Mouse (Mus musculus) embryonic stem cell, embryonic (primary cell): ENCODE results near the gene 6430571L13Rik.

ENCODE experiments used
- CTCF ChIA-PET, 4 experiments: fragments of 300-600 bp in 2 of 4; fragments of 350-600 bp in 2 of 4; sonication (Branson Sonifier 250); formaldehyde crosslinking; loops; one replicate each; lab custom pipeline; 2022; ENCODE audit warnings: inconsistent platforms in 2 of 4; lab: Charles Lee
- POLR2A ChIA-PET, 4 experiments: fragments of 300-600 bp in 2 of 4; fragments of 350-600 bp in 2 of 4; sonication (Branson Sonifier 250); formaldehyde crosslinking; loops; one replicate each; lab custom pipeline; 2022; ENCODE audit warnings: antibody characterized with exemption in 4 of 4, inconsistent platforms in 1 of 4; lab: Charles Lee

The 6430571L13Rik gene

DNA sequence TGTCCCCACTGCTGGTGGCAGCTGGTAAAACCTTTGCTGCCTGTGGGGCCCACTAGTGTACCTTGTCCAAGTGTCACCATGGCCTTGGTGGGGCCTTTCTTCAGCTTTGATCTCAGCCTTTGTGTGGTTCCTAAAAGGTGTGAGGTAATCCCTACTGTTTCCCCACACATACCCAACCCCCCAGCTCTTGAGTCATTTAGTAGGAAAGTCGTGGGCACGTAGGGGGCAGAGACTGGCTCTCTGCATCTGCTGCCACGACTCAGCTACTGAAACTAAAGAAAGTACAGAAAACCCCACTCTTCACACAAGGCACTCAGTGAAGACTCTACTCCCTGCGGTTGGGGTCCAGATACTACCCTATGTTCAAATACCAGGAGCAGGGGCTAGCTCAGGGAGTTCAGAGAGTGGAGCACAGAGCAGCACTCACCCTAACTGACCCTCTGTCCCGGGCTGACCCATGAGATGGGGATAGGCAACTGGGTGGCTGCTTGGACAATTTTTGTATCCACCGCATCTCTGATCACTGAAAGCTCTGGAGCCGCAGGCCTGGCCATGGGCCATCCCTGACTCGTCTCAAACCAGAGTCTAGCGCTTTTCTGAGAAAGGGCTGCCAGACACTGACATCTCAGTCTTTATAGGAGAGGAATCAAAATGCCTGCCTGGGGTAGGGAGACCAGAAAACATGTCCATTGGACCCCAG is 37.1 kb upstream of the 6430571L13Rik start:
- ChIA-PET POLR2A (interaction anchor here in 2 of 4 experiments (0.6 to 1.0 kb wide), 3 partner anchors 26 to 70 kb away, joined by 3 read pairs; partner anchors contain the start of gene 6430571L13Rik (in 1 of the 2)), CTCF (interaction anchor here in 1 of 4 experiments (1.1 kb wide), 1 partner anchor 71 kb away, joined by 3 read pairs; no protein-coding TSS in a partner anchor)

- CTCF ChIA-PET, result no interaction called here
- POLR2A ChIA-PET, result interaction anchor here in 1 of 4 experiments (0.6 kb wide), 1 partner anchor 69 kb away, joined by 3 read pairs; no protein-coding TSS in a partner anchor
These were observed 36.5 kb upstream of the 6430571L13Rik start for GRCm38 (mm10) chr9:107303900-107304299.

- POLR2A ChIA-PET, result interaction anchor here in 1 of 4 experiments (0.6 to 0.7 kb wide), 2 partner anchors 69 to 238 kb away, joined by 3 to 4 read pairs; partner anchors contain the start of genes Cyb561d2 and Nprl2
- CTCF ChIA-PET, result no interaction called here
These were observed 36.0 kb upstream of the 6430571L13Rik start for GRCm38 (mm10) chr9:107304383-107304782.

- ChIA-PET POLR2A (interaction anchor here in 1 of 4 experiments (0.7 kb wide), 1 partner anchor 237 kb away, joined by 4 read pairs; the partner anchor contains the start of genes Cyb561d2 and Nprl2), CTCF (no interaction called here)
These were observed 35.4 kb upstream of the 6430571L13Rik start for GRCm38 (mm10) chr9:107305012-107305411.

DNA sequence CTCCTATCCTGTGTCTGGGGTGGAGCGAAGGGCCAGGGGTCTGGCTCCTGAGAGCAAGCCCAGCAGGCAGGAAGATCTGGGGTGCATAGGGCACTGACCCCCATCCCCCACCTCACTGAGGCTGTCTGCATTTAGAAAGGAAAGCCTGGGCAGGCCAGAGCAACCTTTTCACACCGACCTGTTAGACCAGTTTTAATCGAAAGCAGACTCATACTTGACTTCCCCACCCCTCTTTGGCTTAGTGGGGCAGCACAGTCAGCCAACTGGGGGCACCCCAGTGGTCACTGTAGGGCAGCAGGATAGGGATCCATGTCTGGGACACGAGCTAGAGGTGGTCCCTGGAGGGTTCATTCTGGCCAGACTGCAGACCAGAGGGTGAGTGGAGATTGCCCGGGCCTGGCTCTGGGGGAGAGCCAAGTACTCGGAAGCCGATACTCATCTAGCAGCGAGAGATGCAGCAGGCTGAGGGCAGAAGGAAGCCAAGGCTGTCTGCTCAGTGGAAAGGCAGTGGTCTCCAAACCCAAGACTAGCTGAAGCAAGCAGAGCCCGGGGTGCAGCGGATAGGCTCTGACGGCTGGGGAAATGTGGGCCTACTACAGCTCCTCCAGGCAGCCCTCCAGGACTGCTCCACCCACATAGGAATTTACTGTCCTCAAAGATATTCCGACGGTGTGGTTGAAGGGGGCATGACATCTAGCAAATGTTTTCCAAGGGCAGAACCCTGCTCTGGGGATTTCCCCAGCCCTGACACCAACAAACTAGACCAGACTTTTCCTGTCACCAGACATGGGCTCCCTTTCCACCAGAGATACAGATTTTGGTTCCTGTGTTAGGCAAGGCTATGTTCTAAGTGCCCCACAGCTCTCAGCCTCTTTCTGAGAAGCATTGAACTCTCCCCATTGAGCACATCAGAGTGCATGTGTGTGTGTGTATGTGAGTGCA is 34.5 kb upstream of the 6430571L13Rik start:
- CTCF ChIA-PET, result no interaction called here
- POLR2A ChIA-PET, result interaction anchor here in 3 of 4 experiments (0.6 to 1.4 kb wide), 5 partner anchors 8 to 236 kb away, joined by 3 to 4 read pairs (median 4); partner anchors contain the start of genes Cyb561d2 (in 1 of the 3) and Nprl2 (in 1 of the 3)

GRCm38 (mm10) chr9:107306673-107307072 is 33.7 kb upstream of the 6430571L13Rik start:
- ChIA-PET POLR2A (interaction anchor here in 2 of 4 experiments (0.7 to 1.4 kb wide), 4 partner anchors 10 to 147 kb away, joined by 3 to 7 read pairs (median 4); no protein-coding TSS in a partner anchor), CTCF (interaction anchor here in 1 of 4 experiments (1.1 kb wide), 1 partner anchor 68 kb away, joined by 4 read pairs; no protein-coding TSS in a partner anchor)

DNA sequence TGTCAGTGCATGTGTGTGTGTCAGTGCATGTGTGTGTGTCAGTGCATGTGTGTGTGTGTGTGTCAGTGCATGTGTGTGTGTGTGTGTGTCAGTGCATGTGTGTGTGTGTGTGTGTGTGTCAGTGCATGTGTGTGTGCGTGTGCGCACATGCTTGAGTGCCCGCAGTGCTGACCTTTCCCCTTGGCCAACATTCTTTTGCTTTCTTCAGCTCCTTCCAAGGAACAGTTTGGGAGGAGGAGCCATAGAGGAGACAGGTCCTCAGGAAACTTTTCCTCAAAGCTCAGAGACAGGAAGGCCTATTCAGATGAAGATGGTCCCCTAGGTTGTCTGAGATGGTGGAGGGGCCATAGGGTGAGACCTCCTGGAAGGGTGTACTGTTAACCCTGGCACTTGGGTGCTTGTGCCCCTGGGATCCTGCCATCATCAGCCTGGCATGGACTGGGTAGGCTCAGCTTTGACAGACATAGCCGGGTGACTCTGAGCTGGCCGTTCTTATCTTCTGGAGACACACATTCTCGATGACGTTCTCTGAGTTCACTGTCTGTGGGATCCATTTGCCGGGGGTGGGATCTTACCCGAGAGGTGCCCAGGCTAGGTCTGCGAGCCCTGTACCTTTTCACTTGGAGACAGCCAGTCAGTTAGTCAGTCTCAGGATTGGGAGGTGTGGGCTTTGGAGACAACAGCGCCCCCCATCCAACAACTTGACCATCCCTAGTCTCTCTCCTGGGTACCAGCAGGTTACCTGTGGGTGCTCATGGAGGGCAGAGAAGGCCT is 33.1 kb upstream of the 6430571L13Rik start:
- CTCF ChIA-PET, result interaction anchor here in 2 of 4 experiments (0.6 to 1.1 kb wide), 2 partner anchors 68 to 180 kb away, joined by 4 read pairs; no protein-coding TSS in a partner anchor
- POLR2A ChIA-PET, result interaction anchor here in 3 of 4 experiments (0.7 to 3.5 kb wide), 5 partner anchors 11 to 148 kb away, joined by 3 to 10 read pairs (median 7); partner anchors contain the start of gene Cish (in 1 of the 3)

GRCm38 (mm10) chr9:107307886-107308285 is 32.5 kb upstream of the 6430571L13Rik start:
- POLR2A ChIA-PET, result interaction anchor here in 3 of 4 experiments (1.3 to 3.5 kb wide), 5 partner anchors 11 to 17 kb away, joined by 3 to 10 read pairs (median 4); partner anchors contain the start of gene Cish (in 1 of the 3)
- CTCF ChIA-PET, result interaction anchor here in 1 of 4 experiments (1.1 kb wide), 1 partner anchor 67 kb away, joined by 4 read pairs; no protein-coding TSS in a partner anchor

DNA sequence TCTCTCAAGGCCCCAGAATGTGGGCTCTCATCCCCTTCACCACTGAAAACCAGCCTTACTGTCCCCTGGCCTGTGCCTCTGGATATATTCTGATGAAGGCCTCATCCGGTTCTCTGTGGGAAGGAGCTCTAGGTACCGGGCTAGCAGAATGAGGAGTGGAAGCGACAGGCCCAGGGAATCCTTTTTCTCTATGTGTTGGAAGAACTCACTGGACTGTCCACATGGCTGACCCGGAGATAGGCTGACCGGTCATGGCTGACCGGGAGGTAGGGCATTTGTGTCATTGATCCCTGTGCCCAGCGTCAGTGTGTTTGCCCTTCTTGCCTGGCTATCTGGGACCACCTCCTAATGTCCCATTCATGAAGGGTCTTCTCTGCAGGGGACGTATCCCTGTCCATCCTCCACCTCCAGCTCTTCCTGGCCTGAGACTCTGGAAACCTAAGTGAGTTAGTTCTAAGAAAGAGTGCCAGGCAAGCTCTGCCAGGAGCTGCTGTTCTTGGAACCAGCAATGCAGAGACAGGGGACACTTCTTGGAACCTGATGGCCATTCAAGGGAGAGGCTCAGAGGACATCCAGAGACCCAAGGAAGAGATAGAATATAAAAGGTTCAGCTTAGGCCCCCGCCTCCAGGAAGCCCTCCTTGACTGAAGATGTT is 31.9 kb upstream of the 6430571L13Rik start:
- ChIA-PET POLR2A (interaction anchor here in 2 of 4 experiments (1.1 to 3.5 kb wide), 5 partner anchors 12 to 136 kb away, joined by 3 to 10 read pairs (median 4); partner anchors contain the start of gene Cish (in 1 of the 2)), CTCF (no interaction called here)

DNA sequence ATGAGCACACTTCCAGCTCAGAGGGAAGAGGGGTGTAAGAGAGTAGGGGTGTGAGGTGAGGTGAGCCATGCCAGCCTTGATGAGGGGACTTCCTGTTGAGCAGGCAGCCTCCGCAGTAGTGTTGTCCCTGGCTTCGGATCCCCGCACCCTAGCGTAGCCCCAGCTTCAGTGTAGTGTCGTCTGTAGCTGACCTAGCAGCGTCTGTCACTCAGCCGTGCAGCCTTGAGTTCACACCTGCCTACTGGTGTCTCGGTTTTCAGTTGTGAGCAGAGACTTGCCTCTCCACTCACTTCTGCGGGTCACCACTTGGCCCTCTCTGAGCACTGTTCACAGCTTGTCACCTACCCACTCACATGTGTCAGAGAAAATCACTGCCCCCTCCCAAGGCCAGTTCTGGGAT is 31.2 kb upstream of the 6430571L13Rik start:
- ChIA-PET POLR2A (interaction anchor here in 2 of 4 experiments (1.1 to 3.5 kb wide), 5 partner anchors 11 to 135 kb away, joined by 3 to 10 read pairs (median 4); partner anchors contain the start of gene Cish (in 1 of the 2)), CTCF (no interaction called here)

DNA sequence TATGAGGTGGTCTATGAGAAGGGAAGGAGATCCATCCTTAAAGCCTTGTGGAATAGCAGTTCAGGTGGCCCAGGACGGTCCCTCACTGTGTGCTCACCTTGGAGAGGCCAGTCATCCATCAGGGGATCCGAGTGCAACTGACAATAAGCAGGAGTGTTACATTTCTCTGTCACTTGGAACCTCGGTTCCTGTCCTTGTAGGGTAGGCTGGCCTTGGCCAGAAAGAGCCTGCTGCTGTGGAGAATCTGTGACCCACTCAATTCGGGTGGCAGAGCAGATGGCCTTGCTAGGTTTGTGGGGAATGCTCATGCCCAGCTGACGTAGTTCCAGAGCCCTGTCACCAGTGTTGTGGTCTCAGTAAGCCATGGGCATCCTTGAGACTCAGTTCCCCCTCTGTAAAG is 30.8 kb upstream of the 6430571L13Rik start:
- POLR2A ChIA-PET, result interaction anchor here in 1 of 4 experiments (0.8 to 3.5 kb wide), 2 partner anchors 10 to 13 kb away, joined by 3 to 10 read pairs; no protein-coding TSS in a partner anchor

GRCm38 (mm10) chr9:107312811-107313584 is 27.4 kb upstream of the 6430571L13Rik start:
- ChIA-PET POLR2A (interaction anchor here in 2 of 4 experiments (0.5 to 1.0 kb wide), 5 partner anchors 14 to 407 kb away, joined by 3 to 4 read pairs (median 3); partner anchors contain the start of gene Mapkapk3 (in 1 of the 2)), CTCF (interaction anchor here in 1 of 4 experiments (0.7 to 0.9 kb wide), 2 partner anchors 21 to 77 kb away, joined by 4 to 5 read pairs; no protein-coding TSS in a partner anchor)

More for the DNA sequence above, 30.8 kb upstream of the 6430571L13Rik start:
- CTCF ChIA-PET, result no interaction called here

DNA sequence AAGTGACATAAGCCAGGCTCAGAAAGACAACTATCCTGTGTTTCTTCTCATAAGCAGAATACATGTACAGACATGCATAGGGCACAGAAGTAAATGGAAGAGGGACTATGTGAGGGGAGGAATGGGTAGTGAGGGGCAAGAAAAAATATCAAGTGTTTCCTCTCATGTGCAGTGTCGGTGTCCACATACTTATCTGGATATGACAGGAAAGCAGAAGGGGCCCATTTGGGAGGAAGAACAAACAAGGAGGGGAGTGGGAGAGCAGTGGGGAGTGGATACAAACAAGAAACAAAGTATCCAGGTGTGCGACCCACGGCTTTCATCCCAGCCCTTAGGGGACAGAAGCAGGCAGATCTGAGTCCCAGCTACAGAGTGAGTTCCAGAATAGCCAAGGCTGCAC is 26.5 kb upstream of the 6430571L13Rik start:
- POLR2A ChIA-PET, result no interaction called here
- CTCF ChIA-PET, result no interaction called here

GRCm38 (mm10) chr9:107315791-107316190 is 24.6 kb upstream of the 6430571L13Rik start:
- POLR2A ChIA-PET, result interaction anchor here in 1 of 4 experiments (1.6 kb wide), 1 partner anchor 19 kb away, joined by 5 read pairs; the partner anchor contains the start of gene Cish
- CTCF ChIA-PET, result interaction anchor here in 1 of 4 experiments (0.6 kb wide), 1 partner anchor 78 kb away, joined by 3 read pairs; no protein-coding TSS in a partner anchor

- POLR2A ChIA-PET, result interaction anchor here in 1 of 4 experiments (0.8 kb wide), 1 partner anchor 26 kb away, joined by 3 read pairs; no protein-coding TSS in a partner anchor
- CTCF ChIA-PET, result no interaction called here
These were observed 17.8 kb upstream of the 6430571L13Rik start for GRCm38 (mm10) chr9:107322461-107323050.
